Mouse (Mus musculus) limb, embryonic 11.5 days (tissue): ENCODE measurements around the gene Vkorc1. TPM values are rescaled to one million over a fixed set of nuclear protein-coding genes. Genes with fewer than 3 reads are reported as not detected.
A peak's percentile ranks its signal among the peaks of the same experiment; 100 is the strongest.

ENCODE experiments used
- ATAC-seq: fragments of 200-750 bp; cut with Nextera tagmentation; 2 replicates; pipeline ENCODE4 v1.8.0; 2017; ENCODE audit warnings: low read depth; ENCODE audit not compliant: insufficient number of reproducible peaks, low FRiP score, low TSS enrichment
- DNase-seq: peaks from one replicate; pipeline ENCODE4 v3.0.0-alpha.2; 2015; ENCODE audit warnings: low spot score
- H3K27ac ChIP-seq: fragments of 300-500 bp; sonication (generic); replicated peaks from 2 replicates; pipeline ENCODE4 v1.5.1; 2014; ENCODE audit warnings: low read depth, mild to moderate bottlenecking, low read length
- H3K27me3 ChIP-seq: fragments of 300-500 bp; sonication (generic); 2 replicates; pipeline ENCODE4 v1.6.1; 2014; ENCODE audit warnings: mild to moderate bottlenecking, low read length, mixed read lengths; ENCODE audit not compliant: control insufficient read depth, insufficient read depth
- H3K36me3 ChIP-seq: fragments of 300-500 bp; sonication (generic); 2 replicates; pipeline ENCODE4 v1.6.1; 2014; ENCODE audit warnings: mild to moderate bottlenecking, low read length, moderate library complexity, mixed read lengths; ENCODE audit not compliant: control insufficient read depth, insufficient read depth
- H3K4me1 ChIP-seq: fragments of 300-500 bp; sonication (generic); 2 replicates; pipeline ENCODE4 v1.6.1; 2014; ENCODE audit warnings: low read length, mixed read lengths; ENCODE audit not compliant: control insufficient read depth, insufficient read depth
- H3K4me2 ChIP-seq: fragments of 300-500 bp; sonication (generic); 2 replicates; pipeline ENCODE4 v1.6.1; 2014; ENCODE audit warnings: low read depth, mild to moderate bottlenecking, moderate library complexity; ENCODE audit not compliant: severe bottlenecking
- H3K4me3 ChIP-seq: fragments of 300-500 bp; sonication (generic); 2 replicates; pipeline ENCODE4 v1.5.1; 2014; ENCODE audit warnings: low read depth, low read length
- H3K9ac ChIP-seq: fragments of 300-500 bp; sonication (generic); 2 replicates; pipeline ENCODE4 v1.6.1; 2014; ENCODE audit warnings: mild to moderate bottlenecking, low read length
- H3K9me3 ChIP-seq: fragments of 300-500 bp; sonication (generic); 2 replicates; pipeline ENCODE4 v1.6.1; 2016; ENCODE audit warnings: low read length; ENCODE audit not compliant: control insufficient read depth
- WGBS: fragments of 180-500 bp; shearing (Covaris S2); extraction: QIAGEN DNeasy Blood & Tissue Kit; methylation state at CpG from one replicate; pipeline ENCODE4 v1.1.7; 2014; 5-methylcytosine and 5-hydroxymethylcytosine counted together
- polyA plus RNA-seq: library from polyadenylated mRNA; unstranded; fragments of >200 nt; fragmentation: Nextera tagmentation; extraction: Ambion mirVana; gene quantifications from 2 replicates; pipeline ENCODE4 v1.2.1, GENCODE M21; 2014

Gene Vkorc1
- polyA plus RNA-seq, 1 experiment from 2014 or later: 63.1 TPM

GRCm38 (mm10) chr7:127932273-127933031 is 37.0 kb upstream of the Vkorc1 start:
- Histone ChIP-seq H3K4me1 (0 out of 2 replicates have a peak, but pooled peaks cover 3% of the 10 kb centered on the region), H3K9me3 (no peaks in the 10 kb centered on the region), H3K4me2 (no peak overlapping the region), H3K36me3 (no peaks in the 10 kb centered on the region), H3K9ac (no peak overlapping the region), H3K27ac (no peak overlapping the region), H3K4me3 (no peak overlapping the region), H3K27me3 (peaks cover 18% of the 10 kb centered on the region)
- no peak for DNase-seq
- 18% methylated on average over 13 of the region's 13 CpGs for WGBS
- no peak for ATAC-seq

GRCm38 (mm10) chr7:127931351-127932135 is 36.1 kb upstream of the Vkorc1 start:
- Histone ChIP-seq H3K9ac (peak overlapping the region; percentile 7; the same call in 1 of the 2 replicates), H3K9me3 (no peaks in the 10 kb centered on the region), H3K4me3 (no peak overlapping the region), H3K4me1 (0 out of 2 replicates have a peak, but pooled peaks cover 3% of the 10 kb centered on the region), H3K4me2 (no peak overlapping the region), H3K36me3 (no peaks in the 10 kb centered on the region; the same call in 1 of the 2 replicates), H3K27ac (no peak overlapping the region), H3K27me3 (peaks cover 18% of the 10 kb centered on the region)
- no peak for ATAC-seq
- 47% methylated on average over 13 of the region's 13 CpGs for WGBS
- no peak for DNase-seq

- Histone ChIP-seq H3K4me1 (no peaks in the 10 kb centered on the region), H3K9me3 (no peaks in the 10 kb centered on the region), H3K4me3 (no peak overlapping the region), H3K36me3 (peaks cover 2% of the 10 kb centered on the region; the same call in 1 of the 2 replicates), H3K27ac (no peak overlapping the region), H3K4me2 (no peak overlapping the region), H3K9ac (no peak overlapping the region), H3K27me3 (peaks cover 18% of the 10 kb centered on the region)
- WGBS: 83% methylated on average over 5 of the region's 5 CpGs
- no peak for DNase-seq
- ATAC-seq: no peak
Measured at GRCm38 (mm10) chr7:127930636-127931035, 35.2 kb upstream of the Vkorc1 start.

- Histone ChIP-seq H3K27me3 (peaks cover 18% of the 10 kb centered on the region), H3K9me3 (no peaks in the 10 kb centered on the region), H3K27ac (no peak within 1 kb of the TSS), H3K36me3 (peaks cover 5% of the 10 kb centered on the region; the same call in 1 of the 2 replicates), H3K4me3 (peak within 1 kb of the TSS; percentile 22), H3K4me1 (no peaks in the 10 kb centered on the region), H3K4me2 (peak within 1 kb of the TSS; percentile 42), H3K9ac (peak within 1 kb of the TSS; percentile 51)
- DNase-seq: no peak
- no peak for ATAC-seq
- WGBS: 8% methylated on average over 6 of the region's 6 CpGs
Measured at GRCm38 (mm10) chr7:127929923-127930322, 34.5 kb upstream of the Vkorc1 start, which contains the start of gene Prss8. TSS of gene Prss8 (minus strand) at chr7:127930104.

- 56% methylated on average over 5 of the region's 5 CpGs for whole genome bisulfite sequencing
- no peak for DNase-seq
Measured at GRCm38 (mm10) chr7:127928596-127928995, 33.2 kb upstream of the Vkorc1 start.

GRCm38 (mm10) chr7:127927726-127928125 is 32.3 kb upstream of the Vkorc1 start:
- 87% methylated on average over 11 of the region's 11 CpGs for WGBS
- no peak for ATAC-seq
- H3K9me3 ChIP-seq: no peaks in the 10 kb centered on the region
- H3K4me2 ChIP-seq: no peak overlapping the region
- DNase-seq: no peak
- no peaks in the 10 kb centered on the region for H3K4me1 ChIP-seq
- H3K36me3 ChIP-seq: peaks cover 5% of the 10 kb centered on the region; the same call in 1 of the 2 replicates
- H3K9ac ChIP-seq: no peak overlapping the region
- no peak overlapping the region for H3K4me3 ChIP-seq
- peaks cover 18% of the 10 kb centered on the region for H3K27me3 ChIP-seq
- H3K27ac ChIP-seq: no peak overlapping the region

More at GRCm38 (mm10) chr7:127928596-127928995, 33.2 kb upstream of the Vkorc1 start:
- ATAC-seq: no peak
- no peak overlapping the region for H3K27ac ChIP-seq
- no peak overlapping the region for H3K4me3 ChIP-seq
- H3K4me2 ChIP-seq: no peak overlapping the region
- H3K36me3 ChIP-seq: peaks cover 5% of the 10 kb centered on the region; the same call in 1 of the 2 replicates
- H3K9me3 ChIP-seq: no peaks in the 10 kb centered on the region
- peaks cover 18% of the 10 kb centered on the region for H3K27me3 ChIP-seq
- no peaks in the 10 kb centered on the region for H3K4me1 ChIP-seq
- no peak overlapping the region for H3K9ac ChIP-seq

GRCm38 (mm10) chr7:127926846-127927245 is 31.4 kb upstream of the Vkorc1 start:
- DNase-seq (no peak), ATAC-seq (no peak)
- no peak overlapping the region for H3K4me3 ChIP-seq
- WGBS: 89% methylated on average over 11 of the region's 11 CpGs
- H3K9me3 ChIP-seq: no peaks in the 10 kb centered on the region
- no peaks in the 10 kb centered on the region for H3K4me1 ChIP-seq
- H3K27me3 ChIP-seq: peaks cover 18% of the 10 kb centered on the region
- H3K4me2 ChIP-seq: no peak overlapping the region
- no peak overlapping the region for H3K9ac ChIP-seq
- peaks cover 5% of the 10 kb centered on the region; the same call in 1 of the 2 replicates for H3K36me3 ChIP-seq
- no peak overlapping the region for H3K27ac ChIP-seq

- Histone ChIP-seq H3K4me1 (no peaks in the 10 kb centered on the region), H3K4me2 (peak overlapping the region; percentile 17; the same call in 1 of the 2 replicates), H3K4me3 (no peak overlapping the region), H3K9me3 (no peaks in the 10 kb centered on the region), H3K36me3 (peaks cover 5% of the 10 kb centered on the region; the same call in 1 of the 2 replicates), H3K27ac (no peak overlapping the region), H3K9ac (no peak overlapping the region), H3K27me3 (peaks cover 18% of the 10 kb centered on the region)
- DNase-seq (no peak), ATAC-seq (no peak)
- WGBS: 89% methylated on average over 8 of the region's 8 CpGs
Measured at GRCm38 (mm10) chr7:127926066-127926465, 30.6 kb upstream of the Vkorc1 start.
